Mouse (Mus musculus) adrenal gland, postnatal 25 days (tissue): ENCODE measurements around the gene Nrip1. TPM values are rescaled to one million over a fixed set of nuclear protein-coding genes. Genes with fewer than 3 reads are reported as not detected.

ENCODE experiments used
- DNase-seq: peaks from one replicate; pipeline ENCODE4 v3.0.0; 2021; ENCODE audit warnings: mixed read lengths
- total RNA-seq: library from RNA; stranded (reverse); gene quantifications from 2 replicates; pipeline ENCODE4 v1.2.3, GENCODE M21; 2021

Nrip1 gene
- total RNA-seq, 1 experiment from 2014 or later, result 97.1 TPM

DNA sequence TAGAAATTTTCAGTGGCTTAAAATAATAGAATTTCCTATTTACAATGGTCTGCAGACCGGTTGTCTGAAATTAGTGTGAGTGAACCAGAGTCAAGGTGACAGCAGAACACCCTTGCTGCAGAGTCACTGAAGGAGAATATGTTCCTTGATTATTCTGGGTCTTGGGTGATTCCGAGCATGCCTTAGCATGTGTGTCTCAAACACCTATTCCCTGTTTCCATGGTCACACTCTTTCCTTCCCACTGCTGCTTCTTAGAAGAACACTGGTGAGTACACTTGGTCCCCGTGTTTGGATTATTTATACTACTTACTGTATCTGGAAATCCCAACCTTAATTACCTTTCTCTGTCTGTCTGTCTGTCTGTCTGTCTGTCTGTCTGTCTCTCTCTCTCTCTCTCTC is 97.4 kb downstream of the Nrip1 start:
- DNase-seq, result no peak

DNA sequence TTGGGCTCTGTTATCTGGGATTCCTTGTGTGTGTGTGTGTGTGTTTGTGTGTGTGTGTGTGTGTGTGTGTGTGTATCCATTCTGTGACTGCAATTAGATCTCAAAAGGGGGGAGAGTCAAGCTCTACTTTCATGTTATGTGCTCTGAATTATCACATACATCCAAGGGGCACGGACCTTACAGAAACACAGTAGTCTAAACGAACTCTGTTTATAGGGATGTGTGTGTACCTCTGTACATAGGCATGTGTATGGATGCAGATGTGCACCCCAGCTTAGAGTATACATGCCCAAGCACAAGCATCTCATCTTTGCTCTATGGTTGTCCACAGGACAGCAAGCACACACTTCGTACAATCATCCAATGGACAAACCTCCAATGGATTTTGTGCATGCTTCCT is 98.0 kb downstream of the Nrip1 start:
- no peak for DNase-seq

DNA sequence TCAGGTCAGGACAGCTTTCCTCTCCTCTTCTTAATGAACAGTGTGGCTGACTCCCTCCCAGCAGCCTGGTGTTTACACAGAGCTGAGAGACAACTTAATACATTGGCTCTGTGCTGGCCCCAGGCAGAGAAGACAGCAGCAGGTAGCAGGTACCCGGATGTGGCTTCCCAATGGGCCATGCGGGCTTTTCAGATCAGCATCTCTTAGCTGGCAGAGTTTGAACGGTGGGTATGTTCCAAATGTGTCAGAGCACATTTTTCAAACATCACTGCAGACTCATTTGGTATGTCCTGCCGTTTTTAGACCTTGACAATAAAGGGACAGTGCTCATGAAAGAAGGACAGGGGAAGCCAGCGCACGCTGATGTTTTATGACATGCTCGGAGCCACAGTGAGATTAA is 98.5 kb downstream of the Nrip1 start:
- DNase-seq, result no peak

DNA sequence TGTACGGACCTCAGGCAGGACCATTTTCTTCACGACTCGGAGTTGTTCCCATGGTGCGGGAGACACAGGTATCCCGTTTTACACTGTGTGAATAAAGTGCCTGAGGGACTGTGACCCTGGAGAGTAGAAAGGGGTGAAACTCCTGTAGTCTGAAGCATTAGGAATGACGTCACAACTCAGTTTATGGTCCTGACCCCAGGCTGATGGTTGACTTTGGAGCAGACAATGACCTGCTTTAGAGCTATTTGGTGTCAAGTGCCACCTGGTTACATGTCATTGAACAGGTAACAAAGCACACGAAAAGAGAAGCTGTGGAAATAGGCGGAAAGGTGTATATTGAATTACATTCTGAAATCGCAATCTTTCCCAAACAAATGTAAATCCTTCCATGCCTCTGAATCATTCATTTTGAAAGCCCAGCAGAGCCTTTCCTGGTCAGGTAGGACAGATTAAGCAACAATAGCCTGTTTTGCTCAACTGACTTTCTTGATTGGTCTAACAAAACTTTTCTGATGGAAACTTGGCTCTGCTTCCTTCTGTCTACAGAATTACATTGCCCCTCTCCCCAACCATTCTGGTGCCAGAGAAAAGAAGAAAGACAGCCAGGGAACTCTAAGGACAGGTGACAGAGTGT is 106.9 kb downstream of the Nrip1 start:
- no peak for DNase-seq

DNA sequence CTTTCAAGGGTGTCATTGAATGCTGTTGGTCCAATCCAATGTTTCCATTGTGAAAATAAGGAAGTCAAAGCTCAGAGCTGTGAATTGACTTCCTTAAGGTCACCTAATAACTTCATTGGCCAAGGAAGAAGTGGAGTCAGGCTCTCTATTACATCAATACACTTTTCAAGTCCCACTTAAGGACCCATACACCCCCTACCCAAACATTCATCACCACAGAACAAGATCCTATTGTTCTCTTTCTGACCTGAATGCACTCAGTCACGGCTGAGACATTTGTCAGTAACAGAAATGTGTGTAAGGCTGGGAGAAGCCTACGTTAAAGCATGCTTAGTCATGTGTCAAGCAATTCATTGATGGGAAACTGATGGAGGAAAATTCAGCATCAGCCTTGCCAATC is 107.8 kb downstream of the Nrip1 start:
- no peak for DNase-seq

DNA sequence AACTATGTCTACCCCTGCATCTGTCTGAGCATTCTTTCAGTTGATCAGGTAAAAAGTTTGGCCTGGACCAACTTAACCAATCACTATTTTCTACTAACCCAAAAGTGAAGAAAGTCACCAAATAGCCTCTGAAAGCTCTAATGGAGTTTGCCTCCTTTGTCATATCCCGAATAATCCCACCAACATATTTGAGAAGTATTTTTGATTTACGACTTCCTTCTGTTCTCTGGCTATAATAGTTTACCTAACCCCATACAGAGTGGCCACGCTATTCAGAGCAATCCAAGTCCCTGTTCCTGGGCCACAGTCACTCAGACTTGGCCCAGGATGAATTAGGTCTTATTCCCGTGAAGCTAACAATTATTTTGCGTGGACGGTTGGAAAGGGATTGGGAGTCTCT is 108.3 kb downstream of the Nrip1 start:
- DNase-seq, result no peak

DNA sequence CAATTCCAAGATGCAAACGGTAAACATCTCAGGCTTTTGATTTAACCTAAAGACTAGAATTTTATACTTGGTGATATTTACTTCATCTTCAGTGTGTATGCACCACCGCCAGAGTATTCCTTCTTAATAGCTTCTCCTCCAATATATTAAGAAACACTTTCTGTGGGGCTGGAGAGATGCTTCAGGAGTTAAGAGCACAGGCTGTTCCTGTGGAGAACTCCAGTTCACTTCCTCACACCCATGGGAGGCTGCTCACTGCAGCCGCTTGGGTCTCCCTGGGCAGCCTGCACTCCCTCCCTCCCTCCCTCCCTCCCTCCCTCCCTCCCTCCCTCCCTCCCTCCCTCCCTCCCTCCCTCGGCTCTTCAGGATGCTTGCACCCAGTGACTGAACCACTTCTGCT is 110.2 kb downstream of the Nrip1 start:
- DNase-seq, result no peak

DNA sequence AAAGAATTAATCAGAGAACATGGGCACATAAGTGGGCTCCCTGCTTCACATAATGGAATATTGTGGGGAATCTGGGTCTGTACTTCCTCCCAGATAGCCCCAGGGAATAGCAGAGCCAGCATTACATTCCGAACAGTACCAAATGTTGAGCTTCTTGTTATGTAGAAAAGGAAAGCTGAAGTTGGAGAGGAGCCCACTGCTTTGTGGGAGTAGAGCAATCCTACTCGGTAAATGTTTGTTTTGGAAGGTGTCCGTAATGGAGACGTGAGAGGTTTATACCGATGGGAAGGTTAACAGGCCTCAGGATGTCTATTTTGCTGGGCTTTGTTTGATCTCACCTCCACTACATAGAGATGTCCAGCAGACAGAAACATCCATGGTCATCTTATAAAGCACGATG is 113.3 kb downstream of the Nrip1 start:
- no peak for DNase-seq

DNA sequence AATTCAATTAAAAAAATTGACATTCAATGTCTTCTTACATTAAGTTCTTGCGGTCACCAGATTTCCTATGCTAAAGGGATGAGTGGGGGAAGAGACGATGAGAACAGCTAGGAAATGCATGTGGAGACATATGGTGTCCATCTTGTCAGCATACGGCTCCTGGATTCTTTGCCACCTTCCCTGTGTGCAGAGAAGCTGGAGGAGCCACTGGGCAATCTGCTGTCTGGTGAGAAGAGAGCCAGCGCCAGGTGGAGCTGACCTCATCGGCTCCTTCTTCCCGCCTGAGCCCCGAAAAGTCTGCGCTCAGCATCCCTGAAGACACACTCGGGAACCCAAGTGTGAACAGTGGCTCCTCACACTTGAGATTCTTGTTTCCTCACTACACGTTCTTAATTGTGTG is 121.8 kb downstream of the Nrip1 start:
- DNase-seq, result no peak

DNA sequence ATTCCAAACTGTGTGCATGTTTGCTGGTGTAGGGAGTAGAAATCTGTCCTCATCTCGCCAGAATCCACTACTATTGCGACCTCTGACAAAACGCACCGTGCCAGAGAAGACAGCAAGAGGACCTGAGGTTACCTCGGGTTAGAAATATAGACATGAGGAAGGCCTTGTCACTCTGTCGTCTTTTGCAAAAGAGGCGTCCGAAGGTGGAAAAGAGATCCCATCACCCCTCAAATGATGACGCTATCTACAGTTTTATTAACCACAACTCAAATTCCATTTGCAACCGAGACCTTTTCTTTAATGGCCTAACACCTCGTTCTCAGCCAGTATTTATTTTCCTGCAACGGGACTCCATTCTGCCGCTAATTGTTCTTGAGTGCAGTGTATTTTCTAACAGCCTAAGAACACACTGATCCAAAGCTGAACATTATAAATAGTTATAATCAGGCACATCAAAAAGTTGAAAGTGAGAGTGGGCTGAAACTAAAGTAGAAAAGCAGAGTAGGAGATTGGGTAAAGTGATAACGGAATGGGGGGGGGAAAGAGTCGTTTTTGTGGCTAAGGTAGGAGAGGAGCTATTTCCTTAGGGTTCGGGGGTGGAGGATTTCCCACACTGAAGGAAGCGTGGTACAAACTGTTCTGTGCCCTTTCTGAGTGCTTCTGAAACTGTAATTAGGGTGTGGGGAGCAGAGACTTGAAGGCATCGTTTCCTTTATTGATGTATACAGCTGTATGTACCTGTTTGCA is 124.1 kb downstream of the Nrip1 start:
- DNase-seq, result no peak

DNA sequence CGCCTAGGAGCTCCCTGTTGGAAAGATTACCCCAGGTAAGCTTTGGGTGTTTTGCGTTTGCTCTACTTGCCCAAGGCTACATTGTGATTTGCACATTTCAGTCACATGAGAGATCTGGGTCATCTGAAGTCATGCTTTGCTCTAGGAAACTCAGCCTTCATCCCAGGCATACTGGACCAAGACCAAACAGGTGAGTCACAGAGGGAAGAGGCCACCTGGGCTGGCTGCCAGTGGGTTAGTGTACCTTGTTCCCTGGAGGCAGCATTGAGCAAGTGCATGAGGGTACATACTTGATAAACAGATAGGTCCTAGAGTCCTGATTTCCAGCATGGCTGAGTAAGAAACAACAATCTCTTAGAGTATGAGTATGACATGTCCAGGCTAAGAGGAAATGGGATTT is 130.8 kb downstream of the Nrip1 start:
- peak; percentile 13 for DNase-seq

DNA sequence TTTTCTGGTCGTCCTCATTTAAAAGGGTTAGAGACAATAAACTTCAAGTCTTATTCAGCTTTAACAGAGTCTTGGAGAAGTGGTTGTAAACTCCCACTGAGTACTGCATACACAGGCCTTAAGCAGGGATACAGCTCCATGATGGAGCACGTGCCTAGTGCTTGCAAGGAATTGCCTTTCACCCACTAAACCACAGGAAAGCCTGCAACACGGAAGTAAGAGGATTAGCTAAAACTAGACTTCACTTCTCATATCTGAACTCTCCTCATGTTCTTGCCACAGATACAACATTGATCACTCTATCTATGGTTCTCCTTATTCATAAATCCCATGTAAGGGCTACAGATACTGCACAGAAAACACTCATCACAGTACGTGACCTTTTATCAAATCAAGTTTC is 132.4 kb downstream of the Nrip1 start:
- no peak for DNase-seq

DNA sequence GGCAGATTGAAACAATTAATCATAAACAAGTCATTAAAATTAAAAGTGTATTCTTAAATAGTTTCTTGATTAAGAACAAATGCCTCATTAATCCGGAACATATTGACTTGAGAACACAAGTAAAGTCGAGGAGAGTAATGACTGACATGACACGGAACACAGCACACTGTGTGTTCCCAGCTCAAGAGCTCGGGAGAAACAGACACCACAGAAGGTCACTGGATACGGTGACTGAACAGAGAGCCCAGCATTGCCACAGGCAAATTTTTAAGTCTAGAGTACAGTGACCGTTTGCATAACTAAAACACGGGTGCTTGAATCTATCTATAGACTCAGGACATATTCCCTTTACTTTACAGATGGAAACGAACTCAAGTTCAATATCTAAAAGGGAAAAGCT is 134.3 kb downstream of the Nrip1 start:
- DNase-seq, result no peak

DNA sequence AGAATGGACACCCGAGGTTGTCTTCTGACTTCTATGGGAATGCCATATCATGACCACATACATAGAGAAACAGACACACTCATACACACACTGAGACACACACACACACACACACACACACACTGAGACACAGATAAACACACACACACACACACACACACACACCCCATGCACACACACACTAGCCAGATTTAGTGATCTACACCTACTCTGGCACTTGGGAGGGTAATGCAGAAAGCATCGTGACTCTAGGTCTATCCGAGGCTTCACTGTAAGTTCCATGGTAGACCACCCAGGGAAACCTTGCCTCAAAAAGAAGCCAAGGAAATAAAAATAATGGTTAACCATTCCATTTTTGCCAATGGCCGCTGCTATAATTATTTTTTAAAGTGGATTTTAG is 134.8 kb downstream of the Nrip1 start:
- no peak for DNase-seq
